10 mouse cellular contexts compared by ENCODE assay signal in the genomic region with DNA sequence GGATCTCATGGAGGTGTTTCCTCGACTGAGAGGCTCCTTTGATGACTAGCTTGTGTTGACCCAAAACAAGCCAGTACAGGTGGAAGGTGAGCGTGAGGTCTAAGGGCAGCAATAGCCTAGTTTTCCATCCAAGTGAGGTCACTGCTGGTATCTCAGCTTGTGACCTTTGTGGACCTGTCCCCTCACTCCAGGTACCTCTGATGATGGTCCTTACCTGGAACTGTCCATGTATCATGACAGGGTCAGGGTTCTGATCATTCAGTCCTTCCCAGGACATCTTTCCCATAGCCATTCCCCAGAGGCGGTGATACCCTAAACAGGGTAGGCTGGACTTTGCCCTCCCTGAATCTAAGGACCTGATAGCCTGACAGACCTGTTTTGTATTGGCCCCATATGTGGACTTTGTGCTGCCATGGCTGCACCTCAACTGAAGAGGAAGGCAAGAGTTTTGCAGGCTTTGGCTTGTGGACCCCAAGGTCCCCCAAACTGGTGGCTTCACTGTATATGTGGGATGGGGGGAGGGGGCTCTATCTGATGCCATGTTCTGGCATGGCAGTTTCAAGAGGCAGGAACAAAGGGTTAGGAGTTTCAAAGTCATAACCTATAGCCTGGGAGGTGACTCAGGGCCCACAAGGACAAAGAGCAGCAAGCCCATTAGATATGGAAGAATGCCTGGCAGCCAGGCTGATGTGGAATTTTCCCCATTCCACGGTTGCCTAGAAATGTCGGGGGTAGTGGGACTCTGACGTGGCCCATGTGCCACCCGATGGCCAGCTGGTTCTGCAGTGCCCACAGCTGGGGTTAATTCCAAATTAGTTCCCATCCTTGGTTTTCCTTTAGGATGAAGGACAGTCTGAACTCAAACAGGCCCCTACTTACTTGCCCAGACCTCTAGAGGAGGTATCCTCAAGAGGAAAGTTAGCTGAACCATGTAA. TPM values are rescaled to one million over a fixed set of nuclear protein-coding genes. Genes with fewer than 3 reads are reported as not detected.
A peak's percentile ranks its signal among the peaks of the same experiment; 100 is the strongest.
DNase-seq lines count a peak whose midpoint lies in the region; ATAC-seq and TF ChIP-seq lines count a peak whose summit lies in the region.
"Had no signal": no experiment of that assay in that cellular context is flagged by ENCODE, and none has a peak within 500 bp of the region (broad histone marks: within the 10 kb centered on the region; RNA-seq: fewer than 3 reads in every experiment).

No protein-coding gene starts in this region.

- peaks cover 15% of the 10 kb centered on the region for H3K4me1 ChIP-seq in megakaryocyte, embryonic 14.5 days
- H3K4me1 ChIP-seq in limb, embryonic 15.5 days, result peaks cover 13% of the 10 kb centered on the region
- 0 out of 2 replicates have a peak, but pooled peaks cover 2% of the 10 kb centered on the region for H3K4me1 ChIP-seq in stomach, postnatal 0 days (replicated peaks; ENCODE audit: control insufficient read depth, insufficient read depth)

- WGBS in limb, embryonic 15.5 days, result 64% methylated on average over 7 of the region's 7 CpGs
- WGBS in stomach, postnatal 0 days, result 60% methylated on average over 7 of the region's 7 CpGs

- H3K4me2 ChIP-seq in limb, embryonic 15.5 days, result no peak overlapping the region
- peak overlapping the region; percentile 49 for H3K4me2 ChIP-seq in stomach, postnatal 0 days (replicated peaks; ENCODE audit: low read depth)

- peaks cover 47% of the 10 kb centered on the region for H3K27me3 ChIP-seq in megakaryocyte, embryonic 14.5 days (replicated peaks)
- no peaks in the 10 kb centered on the region for H3K27me3 ChIP-seq in limb, embryonic 15.5 days
- no peaks in the 10 kb centered on the region for H3K27me3 ChIP-seq in stomach, postnatal 0 days (ENCODE audit: control insufficient read depth, insufficient read depth, low read length)

- H3K9ac ChIP-seq in limb, embryonic 15.5 days, result no peak overlapping the region
- no peak overlapping the region for H3K9ac ChIP-seq in stomach, postnatal 0 days (ENCODE audit: low read length)

- peaks cover 49% of the 10 kb centered on the region for H3K36me3 ChIP-seq in megakaryocyte, embryonic 14.5 days (replicated peaks; ENCODE audit: low read length)
- peaks cover 34% of the 10 kb centered on the region for H3K36me3 ChIP-seq in limb, embryonic 15.5 days
- H3K36me3 ChIP-seq in stomach, postnatal 0 days (ENCODE audit: control insufficient read depth, insufficient read depth, low read length), result peaks cover 9% of the 10 kb centered on the region

- ATAC-seq in megakaryocyte, adult 5-6 weeks (ENCODE audit: poor library complexity, severe bottlenecking), result no peak
- no peak; the same call in 1 of the 2 replicates for ATAC-seq in limb, embryonic 15.5 days (ENCODE audit: insufficient number of reproducible peaks, low FRiP score, low TSS enrichment, low read depth)
- peak; percentile 61 for ATAC-seq in stomach, postnatal 0 days (ENCODE audit: low FRiP score, low TSS enrichment)

- H3K9me3 ChIP-seq in megakaryocyte, embryonic 14.5 days, result no peaks in the 10 kb centered on the region
- H3K9me3 ChIP-seq in limb, embryonic 15.5 days, result no peaks in the 10 kb centered on the region
- no peaks in the 10 kb centered on the region for H3K9me3 ChIP-seq in stomach, postnatal 0 days (ENCODE audit: control insufficient read depth, low read length)
- H3K9me3 ChIP-seq: embryonic facial prominence, embryonic 12.5 days had no signal

- peak overlapping the region; percentile 14; the same call in 1 of the 2 replicates for H3K27ac ChIP-seq in limb, embryonic 15.5 days
- peak overlapping the region; percentile 83 for H3K27ac ChIP-seq in stomach, postnatal 0 days (replicated peaks)
- H3K27ac ChIP-seq: embryonic facial prominence, embryonic 12.5 days had no signal

- peak; percentile 23 for DNase-seq in adrenal gland, adult 2 months
- no peak for DNase-seq in adrenal gland, adult 8-10 months
- peak; percentile 58 for DNase-seq in stomach, postnatal 0 days (ENCODE audit: low spot score)
- DNase-seq in layer of hippocampus, adult 18-20 months (ENCODE audit: low spot score in 2 of 2), result no peak
- DNase-seq in gastrocnemius, postnatal 25 days, result no peak

- TF ChIP-seq CTCF in stomach, postnatal 0 days (IDR thresholded peaks at IDR 0.05; ENCODE audit: low read depth), result no peak

- peak overlapping the region; percentile 53 for H3K4me3 ChIP-seq in megakaryocyte, embryonic 14.5 days (replicated peaks)
- H3K4me3 ChIP-seq in limb, embryonic 15.5 days, result no peak overlapping the region
- peak overlapping the region; percentile 41 for H3K4me3 ChIP-seq in stomach, postnatal 0 days (ENCODE audit: low read depth, low read length)

- TF ChIP-seq EP300 in stomach, postnatal 0 days (optimal IDR thresholded peaks at IDR 0.05), result no peak

RNA-seq across cellular contexts. Expression of gene Gal3st1, which starts 0.9 kb away (rescaled TPM):
- under 1 TPM in 1 of 2 experiments, not detected in 1; 0.21 TPM for total RNA-seq in adrenal gland, adult 2 months (2021)
- polyA plus RNA-seq in adrenal gland, adult 2 months (2012; rRNA removed), result 0.63 and 0.79 TPM in 2 replicates
- under 1 TPM in 3 of 4 experiments, not detected in 1; 0.15 to 0.19 (median 0.18) TPM for total RNA-seq in adrenal gland, adult 8-10 months (2022)
- not detected in 2 replicates for polyA plus RNA-seq in megakaryocyte, embryonic 14.5 days (2012; ENCODE audit: insufficient read depth, low replicate concordance)
- 0.22 TPM in 1 of 2 replicates, not detected in the other for total RNA-seq in megakaryocyte, adult 5-6 weeks (2015)
- total RNA-seq in megakaryocyte, adult 5-6 weeks (2017), result not detected in 2 replicates
- 2.6 and 3.0 TPM in 2 replicates for polyA plus RNA-seq in limb, embryonic 15.5 days (2015; fragmentation: Nextera tagmentation; extraction: Ambion mirVana)
- 43.4 and 52.0 TPM in 2 replicates for polyA plus RNA-seq in stomach, postnatal 0 days (2015; fragmentation: Nextera tagmentation; extraction: Ambion mirVana)
- total RNA-seq in layer of hippocampus, adult 18-20 months (2021), result 1 to 10 TPM; 8.0 to 9.7 TPM
- under 1 TPM; 0.51 to 0.78 TPM for total RNA-seq in gastrocnemius, postnatal 25 days (2021)

RNA-seq across cellular contexts. Expression of gene 4930556J24Rik, which starts 6.0 kb away (rescaled TPM):
- not detected for total RNA-seq in adrenal gland, adult 2 months (2021)
- not detected in 2 replicates for polyA plus RNA-seq in adrenal gland, adult 2 months (2012; rRNA removed)
- total RNA-seq in adrenal gland, adult 8-10 months (2022), result not detected
- not detected in 2 replicates for polyA plus RNA-seq in megakaryocyte, embryonic 14.5 days (2012; ENCODE audit: insufficient read depth, low replicate concordance)
- total RNA-seq in megakaryocyte, adult 5-6 weeks (2015), result not detected in 2 replicates
- not detected in 2 replicates for total RNA-seq in megakaryocyte, adult 5-6 weeks (2017)
- 0.15 TPM in 1 of 2 replicates, not detected in the other for polyA plus RNA-seq in limb, embryonic 15.5 days (2015; fragmentation: Nextera tagmentation; extraction: Ambion mirVana)
- 0.08 TPM in 1 of 2 replicates, not detected in the other for polyA plus RNA-seq in stomach, postnatal 0 days (2015; fragmentation: Nextera tagmentation; extraction: Ambion mirVana)
- total RNA-seq in layer of hippocampus, adult 18-20 months (2021), result under 1 TPM in 1 of 2 experiments, not detected in 1; 0.28 TPM
- total RNA-seq in gastrocnemius, postnatal 25 days (2021), result not detected
- total RNA-seq: left cerebral cortex, adult 18-20 months had no signal

RNA-seq across cellular contexts. Expression of gene Pes1, which starts 18.8 kb away (rescaled TPM):
- total RNA-seq in adrenal gland, adult 2 months (2021), result 10 to 100 TPM; 62.1 to 73.2 TPM
- 29.7 and 38.6 TPM in 2 replicates for polyA plus RNA-seq in adrenal gland, adult 2 months (2012; rRNA removed)
- 10 to 100 TPM; 53.4 to 60.5 (median 55.8) TPM for total RNA-seq in adrenal gland, adult 8-10 months (2022)
- polyA plus RNA-seq in megakaryocyte, embryonic 14.5 days (2012; ENCODE audit: insufficient read depth, low replicate concordance), result 8.1 and 39.9 TPM in 2 replicates
- 28.5 and 31.1 TPM in 2 replicates for total RNA-seq in megakaryocyte, adult 5-6 weeks (2015)
- total RNA-seq in megakaryocyte, adult 5-6 weeks (2017), result 60.7 and 86.6 TPM in 2 replicates
- polyA plus RNA-seq in limb, embryonic 15.5 days (2015; fragmentation: Nextera tagmentation; extraction: Ambion mirVana), result 76.6 and 77.4 TPM in 2 replicates
- polyA plus RNA-seq in stomach, postnatal 0 days (2015; fragmentation: Nextera tagmentation; extraction: Ambion mirVana), result 41.8 and 42.6 TPM in 2 replicates
- total RNA-seq in layer of hippocampus, adult 18-20 months (2021), result 10 to 100 TPM; 40.0 to 40.2 TPM
- 10 to 100 TPM; 24.3 to 31.2 TPM for total RNA-seq in gastrocnemius, postnatal 25 days (2021)

RNA-seq across cellular contexts. Expression of gene Sec14l4, which starts 48.7 kb away (rescaled TPM):
- total RNA-seq in adrenal gland, adult 2 months (2021), result 1 to 10 TPM; 3.2 to 7.2 TPM
- 1.2 and 1.7 TPM in 2 replicates for polyA plus RNA-seq in adrenal gland, adult 2 months (2012; rRNA removed)
- 1 to 10 TPM in 2 of 4 experiments, under 1 TPM in 1, not detected in 1; 0.59 to 5.1 (median 3.8) TPM for total RNA-seq in adrenal gland, adult 8-10 months (2022)
- polyA plus RNA-seq in megakaryocyte, embryonic 14.5 days (2012; ENCODE audit: insufficient read depth, low replicate concordance), result not detected in 2 replicates
- total RNA-seq in megakaryocyte, adult 5-6 weeks (2015), result not detected in 2 replicates
- not detected in 2 replicates for total RNA-seq in megakaryocyte, adult 5-6 weeks (2017)
- polyA plus RNA-seq in limb, embryonic 15.5 days (2015; fragmentation: Nextera tagmentation; extraction: Ambion mirVana), result 0.67 and 1.1 TPM in 2 replicates
- 2.5 and 3.8 TPM in 2 replicates for polyA plus RNA-seq in stomach, postnatal 0 days (2015; fragmentation: Nextera tagmentation; extraction: Ambion mirVana)
- total RNA-seq in layer of hippocampus, adult 18-20 months (2021), result under 1 TPM; 0.27 to 0.41 TPM
- total RNA-seq in gastrocnemius, postnatal 25 days (2021), result not detected
- total RNA-seq: left cerebral cortex, adult 18-20 months had no signal
- polyA plus RNA-seq: embryonic facial prominence, embryonic 12.5 days had no signal

RNA-seq across cellular contexts. Expression of gene Tcn2, which starts 50.6 kb away (rescaled TPM):
- total RNA-seq in adrenal gland, adult 2 months (2021), result 100 to 1,000 TPM; 141 TPM
- polyA plus RNA-seq in adrenal gland, adult 2 months (2012; rRNA removed), result 147 and 160 TPM in 2 replicates
- 100 to 1,000 TPM; 129 to 145 (median 137) TPM for total RNA-seq in adrenal gland, adult 8-10 months (2022)
- 2.7 and 9.7 TPM in 2 replicates for polyA plus RNA-seq in megakaryocyte, embryonic 14.5 days (2012; ENCODE audit: insufficient read depth, low replicate concordance)
- total RNA-seq in megakaryocyte, adult 5-6 weeks (2015), result 108 and 109 TPM in 2 replicates
- total RNA-seq in megakaryocyte, adult 5-6 weeks (2017), result 57.0 and 66.9 TPM in 2 replicates
- polyA plus RNA-seq in limb, embryonic 15.5 days (2015; fragmentation: Nextera tagmentation; extraction: Ambion mirVana), result 49.4 and 56.2 TPM in 2 replicates
- polyA plus RNA-seq in stomach, postnatal 0 days (2015; fragmentation: Nextera tagmentation; extraction: Ambion mirVana), result 47.5 and 53.3 TPM in 2 replicates
- 10 to 100 TPM; 18.2 to 20.3 TPM for total RNA-seq in layer of hippocampus, adult 18-20 months (2021)
- 10 to 100 TPM; 11.6 to 22.6 TPM for total RNA-seq in gastrocnemius, postnatal 25 days (2021)

Comparison
In these comparisons a context has a peak if more than half of its experiments do, and no peak if none do; other contexts are left out.
1. DNase-seq: peak in adrenal gland, adult 2 months (single experiment) and stomach, postnatal 0 days (single experiment); none in adrenal gland, adult 8-10 months (single experiment), layer of hippocampus, adult 18-20 months (0 of 2) and gastrocnemius, postnatal 25 days (single experiment).
2. RNA of gene Gal3st1, which starts 0.9 kb away (total RNA-seq): 8.0 to 9.7 TPM in layer of hippocampus, adult 18-20 months; 0.51 to 0.78 TPM in gastrocnemius, postnatal 25 days, 0.22 TPM in megakaryocyte, adult 5-6 weeks, 0.21 TPM in adrenal gland, adult 2 months and 0.15 to 0.19 TPM in adrenal gland, adult 8-10 months; every median in the first group is over 4 times any median in the second.